Mouse (Mus musculus): ENCODE results near the gene Sdf2.
"Not testable (repeated sequence)": the region's sequence is repeated elsewhere in the genome, so short reads cannot be mapped to it uniquely, and the experiment has no call there.

Sdf2 gene

GRCm38 (mm10) chr11:78262550-78262949, 17.0 kb downstream of the Sdf2 start:
- peak; percentile 54 for DNase-seq

- no peak for DNase-seq
Measured at GRCm38 (mm10) chr11:78265571-78265970, 20.0 kb downstream of the Sdf2 start.

GRCm38 (mm10) chr11:78271986-78272385, 26.4 kb downstream of the Sdf2 start:
- peak; percentile 54 for DNase-seq

- DNase-seq = no peak
Measured at GRCm38 (mm10) chr11:78275596-78275995, 30.1 kb downstream of the Sdf2 start.

- not testable (repeated sequence) for DNase-seq
Measured at GRCm38 (mm10) chr11:78276169-78276568, 30.6 kb downstream of the Sdf2 start.

GRCm38 (mm10) chr11:78278853-78279252, 33.3 kb downstream of the Sdf2 start:
- no peak for DNase-seq

GRCm38 (mm10) chr11:78279586-78279985, 34.0 kb downstream of the Sdf2 start:
- DNase-seq = no peak

- DNase-seq = no peak
Measured at GRCm38 (mm10) chr11:78289146-78289763, 43.7 kb downstream of the Sdf2 start.

GRCm38 (mm10) chr11:78290654-78291053, 45.1 kb downstream of the Sdf2 start, which contains the start of gene BC030499:
Gene BC030499, plus strand, starts transcription at chr11:78290841.
- DNase-seq = no peak

GRCm38 (mm10) chr11:78294585-78294984, 49.0 kb downstream of the Sdf2 start:
- no peak for DNase-seq

- no peak for DNase-seq
Measured at GRCm38 (mm10) chr11:78300917-78301316, 55.4 kb downstream of the Sdf2 start.

- DNase-seq = peak; percentile 86
Measured at GRCm38 (mm10) chr11:78301357-78302084, 56.0 kb downstream of the Sdf2 start, which contains the start of gene Spag5. Gene Spag5, plus strand, starts transcription at chr11:78301529.

Data from right cerebral cortex, postnatal 14 days (tissue).